Mouse (Mus musculus): ENCODE results near the gene Atxn2.
A peak's percentile ranks its signal among the peaks of the same experiment; 100 is the strongest.

Gene Atxn2

DNA sequence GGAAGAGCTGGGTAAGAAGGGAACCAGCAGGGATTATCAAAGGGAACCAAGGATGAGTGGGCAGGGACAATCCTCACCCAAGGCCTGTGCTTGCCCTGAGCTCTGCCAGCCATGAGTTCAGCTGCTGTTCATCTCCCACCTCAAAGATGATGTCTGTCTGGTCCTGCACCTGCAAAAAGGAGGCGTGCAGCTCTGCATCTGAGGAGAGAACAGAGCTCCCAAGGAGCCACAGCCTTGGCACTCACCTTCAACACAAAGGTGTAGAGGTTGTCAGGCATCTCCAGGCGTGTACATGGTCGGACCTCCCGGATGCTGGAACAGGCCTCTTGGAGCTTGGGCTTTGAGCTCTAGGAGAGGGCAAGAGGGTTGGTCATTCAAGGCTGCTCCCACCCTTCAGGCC lies 107.7 kb downstream of the Atxn2 start:
- DNase-seq = no peak

DNA sequence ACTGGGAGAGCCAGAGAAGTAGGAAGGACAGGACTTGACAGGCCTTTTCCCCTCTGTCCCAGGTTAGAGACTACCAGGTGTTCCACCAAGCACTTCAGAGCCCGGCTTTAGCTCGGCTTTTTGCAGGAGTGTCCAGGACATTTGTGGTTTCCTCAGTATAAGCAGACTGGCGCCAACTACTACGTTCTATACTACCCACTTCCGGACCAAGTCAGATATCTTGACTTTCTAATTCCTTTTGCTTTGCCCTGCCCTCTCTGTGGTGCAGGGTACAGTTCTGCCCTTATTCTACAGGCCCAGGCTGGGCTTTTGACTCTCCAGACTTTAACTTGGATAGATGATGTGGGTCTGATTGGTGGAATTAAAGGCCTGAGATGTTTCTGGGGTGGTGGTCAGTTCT lies 108.4 kb downstream of the Atxn2 start:
- DNase-seq = no peak

DNA sequence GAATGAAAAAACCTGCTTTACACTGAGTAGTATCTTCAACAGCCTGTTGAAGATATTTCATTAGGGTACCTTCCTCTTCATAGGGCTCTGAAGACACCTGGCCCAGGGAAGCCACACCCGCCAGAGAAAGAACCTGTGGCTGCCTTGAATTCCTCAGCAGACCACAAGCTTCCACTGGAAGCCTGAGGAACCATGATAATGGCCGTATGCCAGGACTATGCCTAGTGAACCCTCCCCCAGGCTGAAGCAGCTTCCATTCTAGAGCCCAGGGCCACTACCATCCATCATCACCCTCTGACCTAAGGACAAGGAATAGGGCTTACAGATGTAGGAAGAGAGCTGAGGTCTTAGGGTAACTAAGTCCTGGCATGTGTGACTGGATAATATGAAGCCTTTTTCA lies 109.0 kb downstream of the Atxn2 start:
- DNase-seq = peak; percentile 26 to 46

DNA sequence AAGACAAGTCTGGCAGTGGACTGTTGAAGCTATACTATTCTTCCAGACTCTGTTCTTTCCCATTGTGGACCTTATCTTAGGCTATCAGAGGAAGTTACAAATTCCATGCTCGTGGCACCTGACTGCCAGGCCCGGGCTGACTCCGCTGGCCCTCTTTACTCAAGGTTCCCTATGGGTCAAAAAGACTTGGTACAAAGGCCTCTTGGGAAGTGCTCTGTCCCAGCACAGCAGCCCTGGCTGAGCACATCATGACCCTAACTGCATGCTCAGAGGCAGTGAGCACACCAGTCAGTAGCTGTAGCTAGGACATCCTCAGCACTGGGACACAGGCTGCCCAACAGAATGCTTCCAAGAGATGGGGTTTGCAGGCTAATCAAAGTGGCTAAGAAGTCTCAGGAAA lies 109.5 kb downstream of the Atxn2 start:
- DNase-seq = no peak

DNA sequence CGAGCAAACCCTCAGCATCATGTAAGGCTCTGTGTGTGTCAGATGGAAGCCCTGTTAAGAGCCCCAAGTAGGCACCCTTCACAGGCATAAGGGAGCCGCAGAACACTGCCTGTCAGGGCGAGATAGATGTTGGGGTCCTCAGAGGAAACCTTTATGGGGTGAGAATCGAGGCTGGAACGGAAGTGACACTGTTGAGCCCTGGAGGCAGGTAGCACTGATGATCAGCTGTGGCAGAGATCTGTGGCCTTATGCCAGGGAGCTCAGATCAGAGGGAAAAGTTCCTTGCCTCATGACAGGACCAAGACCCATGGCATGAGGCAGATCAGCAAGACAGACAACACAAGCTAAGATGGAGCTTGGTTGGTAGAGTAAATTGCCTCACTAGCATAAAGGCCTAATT lies 110.0 kb downstream of the Atxn2 start:
- DNase-seq = peak in 1 of 2 experiments; percentile 3

DNA sequence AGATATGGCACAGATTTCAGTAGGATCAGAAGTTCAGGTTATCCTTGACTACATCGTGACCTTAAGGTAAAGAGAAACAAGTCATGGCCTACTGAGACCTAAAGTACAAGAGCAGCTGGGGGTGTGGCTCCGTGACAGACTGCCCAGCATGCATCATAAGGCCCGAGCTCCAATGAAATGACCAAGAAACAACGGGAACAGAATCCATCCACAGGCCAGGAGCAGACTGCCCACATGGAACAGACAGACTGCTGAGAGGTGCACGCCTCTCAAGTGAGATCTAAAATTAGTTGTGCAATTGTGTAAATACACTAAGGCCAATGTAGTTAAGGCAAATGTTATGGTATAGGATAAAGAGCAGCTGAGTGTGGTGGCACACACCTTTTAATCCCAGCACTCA lies 110.4 kb downstream of the Atxn2 start:
- peak in 1 of 2 experiments; percentile 5 for DNase-seq

DNA sequence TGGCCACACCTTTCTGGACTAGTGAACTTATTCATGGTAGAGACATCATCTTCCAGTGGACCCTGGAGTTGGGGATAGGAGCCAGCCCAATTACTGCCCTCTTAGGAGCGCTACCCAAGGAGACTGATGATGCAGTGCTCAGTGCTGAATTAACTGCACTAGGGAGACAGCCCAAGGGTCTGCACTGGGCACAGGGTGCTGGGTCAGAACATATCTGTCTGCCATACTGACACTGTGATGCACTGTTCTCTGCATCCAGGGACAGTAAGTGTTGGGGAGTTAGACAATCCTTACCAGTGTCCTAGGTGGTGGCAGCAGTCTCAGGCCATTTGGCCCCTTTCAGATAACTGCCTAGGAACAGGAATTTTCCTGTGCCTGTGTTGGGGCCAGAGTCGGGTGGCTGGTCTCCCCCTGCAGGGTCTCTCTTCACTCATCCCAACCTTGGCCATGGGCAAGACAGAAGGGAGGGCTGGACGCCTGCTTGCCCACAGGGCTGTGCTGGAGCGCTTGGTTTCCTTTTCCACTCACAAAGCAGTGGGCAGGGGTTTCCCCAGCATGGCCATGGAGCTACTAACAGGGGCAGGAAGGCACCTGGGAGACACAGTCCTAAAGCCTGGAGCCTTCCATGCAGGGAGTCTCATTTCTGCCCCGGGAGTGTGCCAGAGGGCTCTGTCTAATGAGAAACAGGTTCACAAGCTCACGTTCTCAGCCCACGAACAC lies 111.8 kb downstream of the Atxn2 start:
- DNase-seq = peak in 1 of 2 experiments; percentile 4

DNA sequence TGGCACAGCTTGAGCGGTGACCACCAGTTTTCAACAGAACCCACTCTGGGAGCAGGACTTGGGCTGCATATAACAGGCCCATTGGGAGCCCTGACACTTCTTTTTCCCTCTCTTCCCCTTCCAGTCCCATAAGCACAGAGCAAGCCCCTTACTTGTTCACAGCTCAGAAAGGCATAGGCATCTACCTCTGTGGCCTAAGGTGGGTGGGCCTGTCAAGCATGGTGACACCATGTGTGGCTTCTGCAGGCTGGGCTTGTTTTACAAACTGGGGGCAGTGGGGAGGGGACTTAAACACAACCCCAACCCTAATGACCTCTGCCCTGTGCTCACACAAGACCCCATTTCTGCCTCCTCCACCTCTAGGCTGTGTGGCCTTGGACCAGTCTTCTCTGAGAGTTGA lies 112.5 kb downstream of the Atxn2 start:
- DNase-seq = peak in 1 of 2 experiments; percentile 3

DNA sequence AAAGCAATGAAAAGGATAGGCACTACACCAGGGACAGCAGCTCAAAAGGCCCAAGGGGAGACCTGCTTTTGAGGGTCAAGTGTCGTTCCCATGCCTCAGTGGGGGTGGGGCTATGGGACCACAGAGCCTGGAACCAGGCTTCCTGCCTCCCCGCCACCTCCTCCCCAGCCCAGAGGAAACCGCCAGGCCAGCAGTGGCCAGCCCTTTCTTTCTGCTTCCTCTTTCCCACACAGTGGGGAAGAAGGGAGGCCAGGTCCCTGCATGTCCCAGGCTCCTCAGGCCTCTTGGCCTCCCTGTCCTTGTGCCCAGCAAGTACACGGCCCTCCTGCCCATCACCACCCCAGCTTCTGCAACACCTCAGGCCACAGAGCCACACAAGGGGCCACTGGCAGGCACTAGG lies 113.0 kb downstream of the Atxn2 start:
- peak; percentile 46 to 55 for DNase-seq

DNA sequence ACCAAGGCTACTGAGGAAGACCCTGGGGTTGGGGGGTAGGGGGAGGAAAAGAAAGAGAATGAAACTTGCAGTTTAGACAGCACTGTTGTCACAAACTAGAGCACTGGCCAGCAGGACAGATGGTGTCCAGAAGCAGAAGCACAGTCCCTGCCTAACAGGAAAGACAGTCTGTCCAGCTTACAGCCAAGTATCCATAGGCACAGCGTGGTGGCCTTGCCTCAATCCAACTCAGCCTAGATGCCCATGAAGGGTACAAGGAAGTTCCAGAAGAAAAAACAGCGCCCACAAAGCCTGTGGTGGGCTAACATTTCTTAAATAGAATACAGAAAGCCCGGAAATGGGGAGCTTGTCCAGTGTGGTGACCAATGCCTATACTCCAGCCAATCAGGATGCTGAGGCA lies 114.5 kb downstream of the Atxn2 start:
- no peak for DNase-seq

DNA sequence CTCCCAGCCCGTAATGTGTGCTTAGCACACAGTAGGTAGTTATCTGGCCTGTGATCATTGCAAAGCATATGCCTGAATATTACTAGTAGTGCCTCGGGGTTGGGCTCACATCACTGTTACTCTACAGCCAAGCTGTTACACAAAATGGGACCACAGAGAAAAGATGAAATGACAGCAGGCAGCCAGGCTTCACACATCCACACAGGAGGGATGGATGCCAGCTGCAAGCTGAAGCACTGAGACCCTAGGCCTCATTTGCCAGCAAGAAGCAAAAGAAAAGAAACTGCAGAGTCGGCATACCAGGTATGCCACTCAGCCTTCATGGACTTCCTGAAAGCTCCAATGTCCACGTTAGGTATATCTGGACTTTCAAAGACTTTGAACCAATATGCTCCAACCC lies 116.7 kb downstream of the Atxn2 start:
- no peak for DNase-seq

DNA sequence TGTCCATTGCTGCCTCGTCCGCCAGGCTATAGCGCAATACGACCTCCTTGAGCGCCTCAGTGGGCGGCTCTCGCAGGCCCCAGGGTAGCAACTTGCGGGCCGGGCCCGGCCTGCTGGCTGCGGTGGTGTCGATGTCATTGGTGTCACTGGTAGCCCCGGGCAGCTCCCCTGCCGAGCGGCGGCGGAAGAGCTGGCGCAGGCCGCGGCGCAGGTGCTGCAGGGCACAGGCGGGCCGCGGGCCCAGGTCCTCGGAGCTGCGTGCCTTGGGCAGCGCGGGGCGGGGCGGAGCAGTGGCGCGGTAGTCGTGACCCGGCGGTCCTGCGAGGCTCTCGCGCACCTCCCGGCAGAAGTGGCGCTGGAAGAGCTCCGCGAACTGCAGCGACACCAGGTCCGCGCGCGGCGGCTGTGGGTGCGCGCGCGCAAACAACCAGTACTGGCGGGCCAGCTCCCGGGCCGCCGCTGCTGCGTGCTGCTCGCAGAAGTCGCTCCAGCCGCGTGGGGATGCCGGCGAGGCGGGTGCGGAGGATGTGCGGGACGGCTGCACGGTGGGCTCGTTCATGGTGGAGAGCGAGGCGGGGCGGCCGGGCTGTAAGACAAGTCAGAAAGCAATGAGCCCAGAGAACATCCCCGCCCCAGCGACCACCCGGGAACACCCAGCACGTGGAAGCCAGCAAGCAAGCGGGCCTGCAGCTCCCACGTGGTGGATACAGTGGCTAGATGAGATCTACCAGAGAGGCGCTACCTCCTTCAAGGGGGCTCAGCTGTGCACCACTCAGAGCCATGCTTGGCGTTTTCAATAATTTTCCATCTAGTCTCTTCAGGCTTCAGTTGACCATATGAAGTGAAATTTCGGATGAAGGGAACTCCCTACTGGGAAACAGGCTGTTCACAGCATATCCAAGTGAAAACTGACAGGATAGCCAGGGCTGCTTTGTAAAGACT lies 117.6 kb downstream of the Atxn2 start:
- DNase-seq = no peak

DNA sequence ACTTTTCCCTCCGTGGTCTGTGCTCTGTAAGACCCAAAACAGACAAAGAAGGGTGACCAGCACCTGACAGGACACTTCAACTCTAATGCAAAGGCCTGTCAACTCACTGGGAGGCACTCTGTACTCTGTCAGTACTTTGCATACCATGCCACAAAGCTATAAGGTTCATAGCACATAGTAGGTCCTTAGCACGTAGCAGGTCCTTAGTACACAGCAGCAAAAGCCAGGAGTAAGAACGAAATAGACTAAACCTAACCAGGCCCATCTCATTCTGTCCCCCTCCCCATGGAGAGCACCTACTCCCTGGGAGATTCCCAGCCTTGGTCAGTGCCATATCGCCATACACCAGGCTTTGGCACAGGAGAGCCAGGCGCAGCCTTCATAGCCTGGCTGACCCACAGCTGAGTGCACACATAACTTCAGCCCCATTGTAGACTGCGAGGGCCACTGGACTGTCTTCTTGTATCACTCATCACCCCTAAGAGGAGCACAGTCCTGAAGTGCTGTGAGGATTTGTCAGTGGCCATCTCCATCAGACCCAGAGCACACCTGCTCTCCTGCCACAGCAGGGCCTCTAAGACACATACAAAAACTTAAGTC lies 120.0 kb downstream of the Atxn2 start:
- no peak for DNase-seq

DNA sequence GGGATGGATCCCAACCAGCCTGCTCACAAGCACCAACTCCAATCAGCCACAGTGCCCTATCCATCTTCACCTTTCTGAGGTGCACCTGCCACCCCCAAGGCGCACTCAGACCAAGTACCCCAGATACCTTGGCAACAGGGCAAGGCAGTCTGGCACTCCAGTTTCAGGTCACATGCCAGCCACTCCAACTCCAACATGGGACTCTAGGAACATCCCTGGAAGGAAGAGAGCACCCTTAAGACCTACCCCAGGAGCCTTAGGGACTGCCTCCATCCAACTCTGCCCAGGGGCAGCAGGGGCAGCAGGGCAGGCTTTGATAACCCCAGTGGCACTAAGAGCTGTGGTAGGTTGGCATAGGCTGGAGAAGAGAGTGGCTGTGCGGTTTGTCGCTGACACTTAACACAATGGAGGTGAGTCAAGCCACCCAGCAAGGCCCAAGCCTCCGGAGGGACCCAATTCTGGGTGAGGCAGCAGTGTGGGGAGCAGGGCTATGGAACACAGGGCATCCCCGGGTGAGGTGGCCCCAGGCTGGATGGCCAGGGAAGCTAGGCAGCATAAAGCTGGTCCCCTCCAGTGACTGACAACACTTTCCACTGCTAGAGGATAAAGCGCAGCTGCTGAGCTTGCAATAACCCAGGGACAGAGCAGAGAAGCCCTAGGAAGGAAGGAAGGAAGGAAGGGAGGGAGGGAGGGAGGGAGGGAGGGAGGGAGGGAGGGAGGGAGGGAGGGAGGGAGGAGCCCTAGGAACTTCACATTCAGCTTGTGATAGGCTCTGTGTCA lies 121.4 kb downstream of the Atxn2 start:
- no peak for DNase-seq

DNA sequence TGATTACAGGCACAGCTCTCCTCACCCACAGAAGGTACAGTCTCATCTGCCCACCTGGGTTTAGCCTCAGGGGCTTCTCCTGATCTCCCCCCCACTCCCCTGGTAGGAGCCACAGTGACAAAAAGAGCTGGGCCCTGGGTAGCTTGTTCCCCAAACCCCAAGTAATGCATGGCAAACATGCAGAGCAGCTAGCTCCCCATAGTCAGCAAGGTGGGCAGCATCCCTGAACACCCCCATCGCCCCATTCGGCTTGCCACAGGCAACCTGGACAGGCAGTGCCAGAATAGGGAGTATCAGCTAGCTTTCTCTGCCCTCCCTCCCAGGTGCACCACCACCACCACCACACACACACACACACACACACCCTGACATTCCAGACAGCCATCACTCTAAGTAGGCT lies 122.0 kb downstream of the Atxn2 start:
- no peak for DNase-seq

DNA sequence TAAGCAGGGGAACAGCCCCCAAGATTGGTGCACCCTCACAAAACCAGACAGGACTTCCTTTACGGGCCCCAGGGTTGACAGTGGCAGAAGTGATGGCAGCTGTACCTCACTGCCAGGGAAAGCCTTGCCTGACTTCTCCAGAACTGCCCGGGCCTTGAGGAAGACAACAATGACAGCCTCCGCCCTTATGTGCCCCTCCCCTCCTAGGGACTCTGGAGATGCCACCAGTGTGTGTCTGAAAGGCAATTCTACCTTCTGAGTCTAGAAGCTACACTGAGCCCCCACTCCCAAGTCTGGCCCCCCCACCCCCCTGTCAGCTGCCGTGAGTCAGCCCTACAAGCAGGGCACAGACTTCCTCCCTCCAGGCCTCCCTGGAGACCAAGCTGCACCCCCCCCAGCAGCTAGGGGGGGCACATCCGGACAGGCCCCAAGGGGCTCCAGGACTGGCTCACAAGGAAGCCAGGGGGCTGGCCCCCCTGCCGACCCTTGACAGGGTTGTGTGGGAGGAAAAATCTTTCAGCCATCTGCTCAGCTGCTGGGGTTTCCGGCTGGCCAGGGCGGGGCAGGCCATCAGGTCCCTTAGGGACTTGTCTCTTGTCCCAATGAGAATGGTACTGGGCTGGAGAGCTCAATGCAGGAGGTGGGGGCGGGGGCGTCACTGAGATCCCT lies 122.6 kb downstream of the Atxn2 start:
- peak; percentile 76 to 82 for DNase-seq

DNA sequence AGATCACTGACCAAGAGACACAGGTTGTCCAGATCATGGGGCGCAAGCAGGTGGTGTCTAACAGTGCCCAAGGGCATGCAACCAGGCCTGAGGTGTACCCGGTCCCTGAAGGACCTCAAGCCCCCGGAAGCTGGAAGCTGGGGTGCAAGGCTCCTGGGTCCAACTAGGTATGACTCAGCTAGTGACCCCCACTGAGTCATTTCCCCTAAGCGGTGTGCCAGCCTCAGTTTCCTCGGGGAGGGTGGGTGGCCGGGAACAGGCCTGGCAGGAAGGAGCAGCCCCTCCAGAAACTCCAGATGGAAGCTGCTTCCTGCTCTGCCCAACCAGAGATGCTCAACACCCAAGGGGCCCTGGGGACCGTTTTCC lies 123.1 kb downstream of the Atxn2 start:
- no peak for DNase-seq

DNA sequence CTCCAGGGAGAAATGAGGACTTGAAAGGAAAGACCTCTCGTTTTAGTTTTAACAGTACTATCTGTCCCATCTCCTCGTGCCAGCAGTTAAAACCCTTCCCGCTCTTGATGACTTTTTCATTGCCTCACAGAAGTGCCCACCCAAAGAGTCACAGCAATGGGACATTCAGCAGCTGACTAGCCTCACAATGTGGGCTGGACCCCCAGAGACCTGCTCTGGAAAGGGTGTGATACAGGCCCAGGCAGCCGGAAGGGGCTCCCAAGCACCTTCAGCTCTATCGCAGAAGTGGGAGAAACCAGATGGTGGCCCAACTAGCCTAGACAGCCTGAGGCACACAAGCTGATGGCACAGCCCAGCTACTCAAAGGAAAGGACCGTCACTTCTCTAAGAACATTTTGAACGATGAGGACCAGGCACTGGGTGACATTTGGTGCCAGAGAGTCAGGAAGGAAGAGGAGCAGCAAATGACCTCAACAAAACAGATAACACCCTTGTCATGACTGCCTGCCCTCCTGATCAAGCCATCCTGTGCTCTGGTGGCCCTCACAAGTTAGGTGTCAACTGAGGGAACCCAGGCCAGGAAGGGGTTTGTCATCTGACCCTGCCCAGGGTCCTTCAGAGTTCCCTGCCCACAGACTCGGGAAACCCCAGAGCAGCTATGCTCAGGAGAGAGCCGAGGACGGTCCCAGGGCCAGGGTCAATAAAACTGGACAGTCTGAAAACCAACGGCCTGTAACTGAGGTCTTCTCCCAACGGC lies 124.0 kb downstream of the Atxn2 start:
- DNase-seq = peak in 1 of 2 experiments; percentile 68

DNA sequence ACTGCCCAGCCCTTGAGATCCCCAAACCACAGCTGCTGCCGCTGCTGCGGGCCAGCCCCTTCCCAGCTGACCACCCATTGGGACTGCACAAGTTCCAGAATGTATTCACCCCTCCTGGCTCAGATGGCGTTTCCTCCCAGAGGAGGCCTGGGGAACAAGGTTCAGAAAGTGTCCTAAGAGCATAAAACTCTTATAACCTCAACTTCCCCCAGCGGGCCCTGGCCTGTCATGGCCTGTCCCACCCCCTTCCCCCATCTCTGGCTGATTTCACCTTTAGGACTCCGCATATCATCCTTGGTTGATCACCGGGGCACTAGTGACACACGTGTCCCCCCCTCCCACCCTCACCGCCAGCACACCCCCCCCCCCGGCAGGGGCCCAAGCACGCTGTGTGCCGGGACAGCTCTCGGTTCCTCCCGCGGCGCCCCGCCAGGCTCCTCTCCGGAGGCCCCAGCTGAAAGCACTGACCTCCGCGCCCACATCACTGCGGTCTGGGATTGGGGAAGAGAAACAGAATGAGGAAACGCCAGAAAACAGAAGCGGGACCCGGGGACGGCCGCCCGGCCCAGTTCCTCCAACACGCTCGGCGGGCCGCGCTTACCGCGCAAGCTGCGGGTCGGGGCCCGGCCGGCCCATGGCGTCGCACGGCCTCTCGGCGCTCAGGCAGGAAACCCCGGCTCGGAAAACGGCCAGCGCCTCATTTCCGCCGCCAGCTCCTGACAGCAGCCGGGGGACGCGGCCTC lies 125.0 kb downstream of the Atxn2 start:
- peak; percentile 73 to 80 for DNase-seq

DNA sequence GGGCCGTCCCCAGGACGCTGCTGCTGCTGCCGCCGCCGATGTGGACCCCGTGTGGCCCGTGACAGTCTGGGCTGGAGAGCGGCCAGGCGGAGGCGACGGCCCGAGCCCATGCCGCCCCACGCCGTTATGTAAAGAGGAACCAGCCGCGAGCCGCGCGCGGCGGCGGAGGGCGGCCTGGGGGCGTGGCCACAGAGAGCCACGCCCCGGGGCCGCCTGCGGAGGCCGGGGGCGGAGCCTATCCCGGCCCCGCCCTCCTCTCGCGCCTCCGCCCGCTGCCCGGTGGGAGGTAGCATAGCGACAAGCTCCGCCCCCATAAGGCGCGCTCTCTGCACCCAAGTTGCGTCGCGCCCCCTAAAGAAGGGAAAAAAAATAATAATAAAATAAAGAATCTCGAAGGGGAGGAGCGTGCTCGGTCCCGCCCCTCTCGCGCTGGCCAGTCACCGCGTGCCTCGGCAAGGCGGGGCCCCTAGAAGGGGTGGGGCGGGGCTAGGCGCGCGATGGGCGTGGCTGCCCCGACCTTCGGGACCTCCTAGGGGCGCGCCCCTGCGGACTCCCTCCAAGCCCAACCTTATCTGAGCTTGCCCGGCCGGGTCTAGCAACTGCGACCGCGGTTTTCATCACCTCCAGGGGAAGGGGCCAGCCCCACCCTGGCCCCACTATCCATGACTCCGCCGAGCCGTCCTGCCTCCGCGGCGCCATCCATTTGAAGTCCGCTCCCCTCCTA lies 125.7 kb downstream of the Atxn2 start:
- DNase-seq = peak; percentile 94 to 96

Measured in lung, adult 18-20 months (tissue).